In the genomic region with DNA sequence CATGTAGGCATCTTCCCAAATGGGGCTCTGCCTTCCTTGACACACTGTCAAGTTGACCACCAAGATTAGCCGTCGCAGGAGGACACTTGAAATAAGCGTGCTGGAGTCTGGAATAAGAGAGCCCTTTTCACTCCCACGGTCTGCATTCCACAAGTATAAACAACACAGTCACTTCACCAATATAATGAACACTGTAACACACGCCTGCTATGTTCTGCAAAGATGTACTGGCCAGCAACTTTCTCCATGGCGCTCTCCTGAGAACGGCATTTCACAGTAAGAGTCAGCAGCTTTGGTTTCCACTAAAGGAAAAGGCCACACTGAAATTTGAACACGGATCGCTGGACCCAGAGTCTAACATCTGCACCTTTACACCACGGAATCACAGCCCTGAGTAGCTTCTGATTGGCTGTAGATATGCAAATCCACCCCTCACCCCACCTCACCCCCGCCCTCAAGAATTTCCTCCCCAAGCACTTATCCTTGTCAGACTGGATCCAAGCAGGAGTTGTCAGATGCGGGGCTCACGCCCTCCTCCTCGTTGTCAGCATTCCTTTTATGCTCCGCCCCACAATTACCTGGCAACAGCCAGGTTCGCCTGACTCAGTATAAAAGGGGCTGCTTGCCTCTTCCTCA, we compare ENCODE assay signal across 11 mouse cellular contexts. TPM values are rescaled to one million over a fixed set of nuclear protein-coding genes. Genes with fewer than 3 reads are reported as not detected.
DNase-seq lines count a peak whose midpoint lies in the region; ATAC-seq and TF ChIP-seq lines count a peak whose summit lies in the region.
"Had no signal": no experiment of that assay in that cellular context is flagged by ENCODE, and none has a peak within 500 bp of the region (broad histone marks: within the 10 kb centered on the region; RNA-seq: fewer than 3 reads in every experiment).

No protein-coding gene starts in this region.

- H3K4me1 ChIP-seq in liver, embryonic 11.5 days (replicated peaks; ENCODE audit: control insufficient read depth, insufficient read depth, low read length): peaks cover 8% of the 10 kb centered on the region; the same call in 1 of the 2 replicates
- peaks cover 20% of the 10 kb centered on the region for H3K4me1 ChIP-seq in hindbrain, embryonic 15.5 days (replicated peaks)
- H3K4me1 ChIP-seq in lung, embryonic 14.5 days (ENCODE audit: insufficient read depth): no peaks in the 10 kb centered on the region; the same call in 1 of the 2 replicates
- peaks cover 9% of the 10 kb centered on the region; the same call in 1 of the 2 replicates for H3K4me1 ChIP-seq in stomach, embryonic 16.5 days (ENCODE audit: control insufficient read depth, insufficient read depth, low read length)

- no peaks in the 10 kb centered on the region for H3K36me3 ChIP-seq in liver, embryonic 11.5 days (ENCODE audit: control insufficient read depth, insufficient read depth, low read length)
- H3K36me3 ChIP-seq in hindbrain, embryonic 15.5 days: no peaks in the 10 kb centered on the region
- no peaks in the 10 kb centered on the region for H3K36me3 ChIP-seq in lung, embryonic 14.5 days (ENCODE audit: insufficient read depth)
- H3K36me3 ChIP-seq in stomach, embryonic 16.5 days (ENCODE audit: control insufficient read depth, insufficient read depth, low read length): no peaks in the 10 kb centered on the region

- H3K27ac ChIP-seq in liver, embryonic 11.5 days (ENCODE audit: low read depth, low read length): no peak overlapping the region
- no peak overlapping the region for H3K27ac ChIP-seq in hindbrain, embryonic 15.5 days (replicated peaks)
- H3K27ac ChIP-seq in lung, embryonic 14.5 days (ENCODE audit: low read depth): peak overlapping the region; percentile 47; the same call in 1 of the 2 replicates
- H3K27ac ChIP-seq in stomach, embryonic 16.5 days (ENCODE audit: low read length): peak overlapping the region; percentile 43

- TF ChIP-seq CTCF in lung, embryonic 14.5 days (IDR thresholded peaks at IDR 0.05; ENCODE audit: low read depth): no peak

- H3K27me3 ChIP-seq in liver, embryonic 11.5 days (replicated peaks; ENCODE audit: control insufficient read depth, insufficient read depth, low read length): peaks cover 9% of the 10 kb centered on the region
- peaks cover 10% of the 10 kb centered on the region; the same call in 1 of the 2 replicates for H3K27me3 ChIP-seq in hindbrain, embryonic 15.5 days
- no peaks in the 10 kb centered on the region for H3K27me3 ChIP-seq in lung, embryonic 14.5 days (ENCODE audit: insufficient read depth, low read length)
- no peaks in the 10 kb centered on the region for H3K27me3 ChIP-seq in stomach, embryonic 16.5 days (ENCODE audit: control insufficient read depth, insufficient read depth, low read length)

- no peak overlapping the region for H3K4me3 ChIP-seq in liver, embryonic 11.5 days (ENCODE audit: low read depth, low read length)
- H3K4me3 ChIP-seq in hindbrain, embryonic 15.5 days: peak overlapping the region; percentile 13; the same call in 1 of the 2 replicates
- no peak overlapping the region for H3K4me3 ChIP-seq in lung, embryonic 14.5 days (ENCODE audit: low read depth, low read length)
- 0 out of 2 replicates have a peak overlapping the region, but pooled peaks have one; percentile 3 for H3K4me3 ChIP-seq in stomach, embryonic 16.5 days (replicated peaks; ENCODE audit: low read length)

- no peaks in the 10 kb centered on the region for H3K9me3 ChIP-seq in liver, embryonic 11.5 days (ENCODE audit: control insufficient read depth, low read length)
- H3K9me3 ChIP-seq in hindbrain, embryonic 15.5 days: no peaks in the 10 kb centered on the region
- H3K9me3 ChIP-seq in lung, embryonic 14.5 days (ENCODE audit: low read depth, low read length): no peaks in the 10 kb centered on the region
- no peaks in the 10 kb centered on the region for H3K9me3 ChIP-seq in stomach, embryonic 16.5 days (replicated peaks; ENCODE audit: control insufficient read depth, low read length)

- 16% methylated on average over 16 of the region's 16 CpGs for WGBS in liver, embryonic 11.5 days
- WGBS in hindbrain, embryonic 15.5 days: 6% methylated on average over 16 of the region's 16 CpGs
- 6% methylated on average over 16 of the region's 16 CpGs for WGBS in lung, embryonic 14.5 days
- WGBS in stomach, embryonic 16.5 days: 7% methylated on average over 16 of the region's 16 CpGs

- no peak overlapping the region for H3K9ac ChIP-seq in liver, embryonic 11.5 days (ENCODE audit: low read depth, low read length)
- no peak overlapping the region for H3K9ac ChIP-seq in hindbrain, embryonic 15.5 days
- no peak overlapping the region for H3K9ac ChIP-seq in lung, embryonic 14.5 days
- no peak overlapping the region for H3K9ac ChIP-seq in stomach, embryonic 16.5 days (ENCODE audit: low read length)

- DNase-seq in liver, embryonic 11.5 days (ENCODE audit: low spot score): no peak
- DNase-seq in liver: no peak
- DNase-seq in lung, embryonic 14.5 days: peak; percentile 67
- no peak for DNase-seq in frontal cortex, postnatal 25 days (ENCODE audit: low spot score in 2 of 2)
- no peak for DNase-seq in spleen, postnatal 14 days (ENCODE audit: low spot score in 2 of 2)
- DNase-seq in layer of hippocampus, postnatal 14 days (ENCODE audit: low spot score in 2 of 2): no peak

- ATAC-seq in liver, embryonic 11.5 days (replicated peaks; ENCODE audit: low FRiP score): no peak
- no peak for ATAC-seq in hindbrain, embryonic 15.5 days (ENCODE audit: low FRiP score, low read depth)
- peak; percentile 72 for ATAC-seq in lung, embryonic 14.5 days (ENCODE audit: insufficient read depth)
- peak; percentile 75 for ATAC-seq in stomach, embryonic 16.5 days (ENCODE audit: insufficient read depth, low FRiP score)

- H3K4me2 ChIP-seq in liver, embryonic 11.5 days: peak overlapping the region; percentile 26; the same call in 1 of the 2 replicates
- peak overlapping the region; percentile 39 for H3K4me2 ChIP-seq in hindbrain, embryonic 15.5 days
- peak overlapping the region; percentile 38 for H3K4me2 ChIP-seq in lung, embryonic 14.5 days
- H3K4me2 ChIP-seq in stomach, embryonic 16.5 days (ENCODE audit: low read depth, low read length): peak overlapping the region; percentile 30

RNA-seq across cellular contexts. Expression of a gene that starts 9.2 kb away (rescaled TPM):
- polyA plus RNA-seq in liver, embryonic 11.5 days (2014; fragmentation: Nextera tagmentation; extraction: Ambion mirVana): not detected in 2 replicates
- polyA plus RNA-seq in hindbrain, embryonic 15.5 days (2015; fragmentation: Nextera tagmentation; extraction: Ambion mirVana): not detected in 2 replicates
- not detected in 2 replicates for polyA plus RNA-seq in lung, embryonic 14.5 days (2014; fragmentation: Nextera tagmentation; extraction: Ambion mirVana)
- not detected in 2 replicates for polyA plus RNA-seq in stomach, embryonic 16.5 days (2015; fragmentation: Nextera tagmentation; extraction: Ambion mirVana)
- not detected for total RNA-seq in layer of hippocampus, postnatal 14 days (2021)
- total RNA-seq: MEL had no signal
- polyA plus RNA-seq: large intestine, adult 2 months; testis, adult 2 months had no signal

RNA-seq across cellular contexts. Expression of a gene that starts 25.7 kb away (rescaled TPM):
- polyA plus RNA-seq in liver, embryonic 11.5 days (2014; fragmentation: Nextera tagmentation; extraction: Ambion mirVana): 4.5 and 5.4 TPM in 2 replicates
- 15.0 and 15.5 TPM in 2 replicates for polyA plus RNA-seq in hindbrain, embryonic 15.5 days (2015; fragmentation: Nextera tagmentation; extraction: Ambion mirVana)
- polyA plus RNA-seq in lung, embryonic 14.5 days (2014; fragmentation: Nextera tagmentation; extraction: Ambion mirVana): 4.4 and 4.6 TPM in 2 replicates
- polyA plus RNA-seq in stomach, embryonic 16.5 days (2015; fragmentation: Nextera tagmentation; extraction: Ambion mirVana): 10.3 and 10.8 TPM in 2 replicates
- total RNA-seq in layer of hippocampus, postnatal 14 days (2021): 10 to 100 TPM; 36.5 to 38.2 TPM

RNA-seq across cellular contexts. Expression of a gene that starts 55.1 kb away (rescaled TPM):
- polyA plus RNA-seq in liver, embryonic 11.5 days (2014; fragmentation: Nextera tagmentation; extraction: Ambion mirVana): 4.1 and 4.4 TPM in 2 replicates
- polyA plus RNA-seq in hindbrain, embryonic 15.5 days (2015; fragmentation: Nextera tagmentation; extraction: Ambion mirVana): 0.62 and 1.2 TPM in 2 replicates
- 1.2 and 1.4 TPM in 2 replicates for polyA plus RNA-seq in lung, embryonic 14.5 days (2014; fragmentation: Nextera tagmentation; extraction: Ambion mirVana)
- polyA plus RNA-seq in stomach, embryonic 16.5 days (2015; fragmentation: Nextera tagmentation; extraction: Ambion mirVana): 9.8 and 10.4 TPM in 2 replicates
- total RNA-seq in layer of hippocampus, postnatal 14 days (2021): 1 to 10 TPM; 2.0 to 3.1 TPM

Comparison
In these comparisons a context has a peak if more than half of its experiments do, and no peak if none do; other contexts are left out.
1. ATAC-seq: peak in lung, embryonic 14.5 days (single experiment) and stomach, embryonic 16.5 days (single experiment); none in liver, embryonic 11.5 days (single experiment) and hindbrain, embryonic 15.5 days (single experiment).
2. H3K27ac ChIP-seq: peak in lung, embryonic 14.5 days (single experiment) and stomach, embryonic 16.5 days (single experiment); none in liver, embryonic 11.5 days (single experiment) and hindbrain, embryonic 15.5 days (single experiment).
3. H3K4me3 ChIP-seq: peak in hindbrain, embryonic 15.5 days (single experiment) and stomach, embryonic 16.5 days (single experiment); none in liver, embryonic 11.5 days (single experiment) and lung, embryonic 14.5 days (single experiment).
4. Peak in every context shown above with its lines, with median percentiles within 50 percentile points of each other: H3K4me2 ChIP-seq.